Mouse (Mus musculus) embryonic facial prominence, embryonic 13.5 days (tissue): Measurements from ENCODE around the gene Larp1. TPM values are rescaled to one million over a fixed set of nuclear protein-coding genes. Genes with fewer than 3 reads are reported as not detected.
"Not testable (repeated sequence)": the region's sequence is repeated elsewhere in the genome, so short reads cannot be mapped to it uniquely, and the experiment has no call there.

Experiments
- ATAC-seq: fragments of 200-750 bp; cut with Nextera tagmentation; 2 replicates; pipeline ENCODE4 v1.8.0; 2017; ENCODE audit warnings: low read depth; ENCODE audit not compliant: insufficient number of reproducible peaks, insufficient read depth, low FRiP score, low TSS enrichment
- H3K27ac ChIP-seq: fragments of 300-500 bp; sonication (generic); 2 replicates; pipeline ENCODE4 v1.5.1; 2015; ENCODE audit warnings: moderate library complexity, mild to moderate bottlenecking, inconsistent platforms
- H3K27me3 ChIP-seq: fragments of 300-500 bp; sonication (generic); 2 replicates; pipeline ENCODE4 v1.6.1; 2015; ENCODE audit warnings: mild to moderate bottlenecking, inconsistent platforms
- H3K36me3 ChIP-seq: fragments of 300-500 bp; sonication (generic); 2 replicates; pipeline ENCODE4 v1.6.1; 2015; ENCODE audit warnings: mild to moderate bottlenecking, inconsistent platforms
- H3K4me1 ChIP-seq: fragments of 300-500 bp; sonication (generic); 2 replicates; pipeline ENCODE4 v1.6.1; 2015; ENCODE audit warnings: inconsistent platforms
- H3K4me2 ChIP-seq: fragments of 300-500 bp; sonication (generic); 2 replicates; pipeline ENCODE4 v1.6.1; 2015; ENCODE audit warnings: moderate library complexity, mild to moderate bottlenecking, inconsistent platforms
- H3K4me3 ChIP-seq: fragments of 300-500 bp; sonication (generic); 2 replicates; pipeline ENCODE4 v1.5.1; 2015; ENCODE audit warnings: mild to moderate bottlenecking, inconsistent platforms
- H3K9ac ChIP-seq: fragments of 300-500 bp; sonication (generic); 2 replicates; pipeline ENCODE4 v1.6.1; 2015; ENCODE audit warnings: mild to moderate bottlenecking, inconsistent platforms
- H3K9me3 ChIP-seq: fragments of 300-500 bp; sonication (generic); 2 replicates; pipeline ENCODE4 v1.6.1; 2016; ENCODE audit warnings: inconsistent platforms
- WGBS: fragments of 180-500 bp; shearing (Covaris S2); methylation state at CpG from one replicate; pipeline ENCODE4 v1.1.7; 2015; ENCODE audit warnings: mixed read lengths; 5-methylcytosine and 5-hydroxymethylcytosine counted together
- polyA plus RNA-seq: library from polyadenylated mRNA; unstranded; fragments of >200 nt; fragmentation: Nextera tagmentation; extraction: Ambion mirVana; gene quantifications from 2 replicates; pipeline ENCODE4 v1.2.1, GENCODE M21; 2015

Larp1 gene
- polyA plus RNA-seq, 1 experiment from 2014 or later = 18.9 TPM

GRCm38 (mm10) chr11:58033635-58034034 lies 24.8 kb downstream of the Larp1 start:
- 89% methylated on average over 3 of the region's 3 CpGs for WGBS
- ATAC-seq = no peak

DNA sequence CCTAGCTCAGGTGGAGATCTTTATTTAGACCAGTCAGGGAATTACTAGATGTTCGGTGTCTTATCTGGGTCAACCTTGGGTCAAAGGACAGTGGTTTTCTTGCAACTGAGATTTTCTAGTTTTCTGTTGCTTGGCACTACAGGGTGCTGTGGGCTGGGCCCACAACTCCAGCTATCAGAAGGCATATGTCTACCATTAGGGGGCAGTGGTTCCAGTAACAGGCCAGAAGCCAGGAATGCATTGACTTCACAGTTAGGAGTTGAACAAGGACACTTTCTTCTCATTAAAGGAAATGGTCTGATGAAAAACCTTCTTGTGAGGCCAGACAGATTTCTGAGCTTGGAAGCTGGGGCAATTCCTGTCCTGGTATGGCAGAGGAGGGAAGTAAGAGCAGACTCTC lies 30.2 kb downstream of the Larp1 start:
- Histone ChIP-seq H3K4me3 (no peak overlapping the region), H3K4me1 (peaks cover 12% of the 10 kb centered on the region; the same call in 1 of the 2 replicates), H3K9ac (no peak overlapping the region), H3K4me2 (no peak overlapping the region), H3K9me3 (no peaks in the 10 kb centered on the region), H3K36me3 (peaks cover 27% of the 10 kb centered on the region), H3K27ac (no peak overlapping the region), H3K27me3 (no peaks in the 10 kb centered on the region)
- ATAC-seq = no peak
- WGBS = 70% methylated on average over 1 of the region's 1 CpGs

More at GRCm38 (mm10) chr11:58033635-58034034, 24.8 kb downstream of the Larp1 start:
- H3K27ac ChIP-seq = no peak overlapping the region
- H3K9ac ChIP-seq = no peak overlapping the region
- no peaks in the 10 kb centered on the region for H3K36me3 ChIP-seq
- H3K27me3 ChIP-seq = no peaks in the 10 kb centered on the region
- no peak overlapping the region for H3K4me3 ChIP-seq
- H3K4me1 ChIP-seq = peaks cover 27% of the 10 kb centered on the region; the same call in 1 of the 2 replicates
- H3K9me3 ChIP-seq = no peaks in the 10 kb centered on the region
- no peak overlapping the region for H3K4me2 ChIP-seq

DNA sequence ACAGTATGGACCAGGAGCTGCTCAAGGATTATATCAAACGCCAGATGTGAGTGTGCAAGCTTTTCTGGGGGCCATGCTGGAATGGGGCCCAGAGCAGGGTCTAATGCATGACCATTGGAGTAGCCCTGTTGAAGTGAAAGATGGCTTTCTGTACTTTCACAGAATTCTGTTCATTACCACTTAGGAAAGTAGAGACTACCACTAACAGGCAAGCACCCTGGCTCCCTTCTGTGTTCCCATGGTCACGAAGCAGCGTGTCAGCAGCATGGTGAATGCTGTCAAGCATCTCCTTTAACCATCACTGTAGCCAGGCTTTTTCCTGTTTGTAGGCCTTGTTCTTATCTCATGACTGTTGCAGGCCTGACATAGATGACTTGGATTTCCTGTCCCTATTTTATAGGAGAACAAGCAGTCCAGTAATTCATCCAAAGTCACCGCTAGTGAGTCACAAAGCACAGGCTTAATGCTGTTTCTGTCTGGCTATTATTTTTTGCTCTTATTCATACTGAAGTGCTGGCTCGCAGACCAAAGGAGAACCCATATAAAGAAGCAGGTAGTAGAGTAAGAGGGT lies 34.1 kb downstream of the Larp1 start:
- peaks cover 48% of the 10 kb centered on the region for H3K36me3 ChIP-seq
- H3K9ac ChIP-seq = no peak overlapping the region
- H3K9me3 ChIP-seq = no peaks in the 10 kb centered on the region
- H3K4me3 ChIP-seq = no peak overlapping the region
- H3K4me2 ChIP-seq = no peak overlapping the region
- WGBS = 91% methylated on average over 5 of the region's 5 CpGs
- H3K4me1 ChIP-seq = no peaks in the 10 kb centered on the region
- no peak for ATAC-seq
- H3K27me3 ChIP-seq = no peaks in the 10 kb centered on the region
- no peak overlapping the region for H3K27ac ChIP-seq

GRCm38 (mm10) chr11:58046438-58046837 lies 37.6 kb downstream of the Larp1 start:
- no peak for ATAC-seq
- 76% methylated on average over 4 of the region's 4 CpGs for WGBS
- H3K27me3 ChIP-seq = no peaks in the 10 kb centered on the region
- no peak overlapping the region for H3K27ac ChIP-seq
- no peak overlapping the region for H3K4me2 ChIP-seq
- H3K36me3 ChIP-seq = peaks cover 82% of the 10 kb centered on the region
- no peak overlapping the region for H3K9ac ChIP-seq
- no peaks in the 10 kb centered on the region for H3K9me3 ChIP-seq
- no peaks in the 10 kb centered on the region for H3K4me1 ChIP-seq
- H3K4me3 ChIP-seq = no peak overlapping the region

DNA sequence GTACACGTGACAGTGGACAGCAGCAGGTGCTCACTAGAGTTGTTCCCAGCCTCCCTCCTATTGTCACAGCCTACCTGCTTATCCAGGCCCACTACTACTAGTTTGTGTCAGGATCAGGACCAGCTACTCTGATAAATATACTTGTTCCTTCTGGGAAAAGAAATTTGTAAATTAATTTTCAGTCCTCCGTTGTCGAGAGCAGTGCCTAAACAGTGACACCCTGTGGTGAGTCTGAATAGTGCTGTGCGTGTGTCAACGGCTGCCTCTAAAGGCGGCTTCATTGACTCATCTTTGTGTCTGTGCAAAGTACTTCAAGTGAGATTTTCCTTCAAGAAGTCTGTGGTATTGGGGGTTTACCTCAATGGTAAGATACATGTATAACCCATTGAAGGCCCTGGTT lies 48.6 kb downstream of the Larp1 start:
- Histone ChIP-seq H3K9ac (no peak overlapping the region), H3K9me3 (no peaks in the 10 kb centered on the region), H3K27ac (no peak overlapping the region), H3K4me2 (no peak overlapping the region), H3K4me1 (no peaks in the 10 kb centered on the region), H3K27me3 (no peaks in the 10 kb centered on the region), H3K4me3 (no peak overlapping the region), H3K36me3 (peaks cover 79% of the 10 kb centered on the region)
- no peak for ATAC-seq
- WGBS = 57% methylated on average over 6 of the region's 6 CpGs

- not testable (repeated sequence) for H3K4me3 ChIP-seq, ATAC-seq, H3K4me2 ChIP-seq, H3K27ac ChIP-seq, H3K9ac ChIP-seq, H3K4me1 ChIP-seq, H3K27me3 ChIP-seq, H3K9me3 ChIP-seq
- H3K36me3 ChIP-seq = peaks cover 57% of the 10 kb centered on the region
- WGBS = 90% methylated on average over 7 of the region's 7 CpGs
Measured at GRCm38 (mm10) chr11:58059752-58060151, 50.9 kb downstream of the Larp1 start.

DNA sequence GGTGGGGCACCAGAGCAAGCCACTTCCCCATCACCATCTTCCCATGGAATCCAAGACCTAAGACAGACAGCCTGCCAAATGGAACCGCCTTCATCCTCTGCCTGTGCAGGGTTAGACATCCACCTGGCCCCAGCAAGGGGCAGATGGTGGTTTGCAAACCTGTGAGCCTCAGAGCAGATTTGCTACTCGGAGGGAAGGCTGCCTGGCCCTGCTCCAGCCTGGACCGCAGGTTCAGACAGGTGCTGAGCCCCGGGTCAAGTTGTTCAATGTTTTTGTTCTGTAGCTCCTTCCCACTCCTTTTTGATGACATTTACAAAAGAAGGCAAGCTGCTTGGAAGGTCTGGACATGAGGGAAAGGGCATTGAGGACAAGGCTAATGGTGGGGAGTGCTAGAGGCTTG lies 52.4 kb downstream of the Larp1 start:
- peaks cover 42% of the 10 kb centered on the region for H3K36me3 ChIP-seq
- H3K4me3 ChIP-seq, H3K9me3 ChIP-seq, H3K4me1 ChIP-seq, H3K4me2 ChIP-seq, ATAC-seq, H3K27me3 ChIP-seq, H3K27ac ChIP-seq, H3K9ac ChIP-seq: not testable (repeated sequence)
- WGBS = 92% methylated on average over 3 of the region's 4 CpGs

GRCm38 (mm10) chr11:58062586-58062985 lies 53.7 kb downstream of the Larp1 start:
- Histone ChIP-seq H3K4me1 (no peaks in the 10 kb centered on the region), H3K27me3 (no peaks in the 10 kb centered on the region), H3K27ac (no peak overlapping the region), H3K9ac (no peak overlapping the region), H3K9me3 (no peaks in the 10 kb centered on the region), H3K4me3 (no peak overlapping the region), H3K4me2 (no peak overlapping the region), H3K36me3 (peaks cover 28% of the 10 kb centered on the region)
- WGBS = 81% methylated on average over 4 of the region's 4 CpGs
- no peak for ATAC-seq

- no peak overlapping the region for H3K27ac ChIP-seq
- no peak overlapping the region for H3K4me3 ChIP-seq
- peaks cover 8% of the 10 kb centered on the region for H3K36me3 ChIP-seq
- H3K27me3 ChIP-seq = no peaks in the 10 kb centered on the region
- H3K9me3 ChIP-seq = no peaks in the 10 kb centered on the region
- no peak overlapping the region for H3K9ac ChIP-seq
- no peak overlapping the region for H3K4me2 ChIP-seq
- H3K4me1 ChIP-seq = no peaks in the 10 kb centered on the region
- ATAC-seq = no peak
- 90% methylated on average over 4 of the region's 4 CpGs for WGBS
Measured at GRCm38 (mm10) chr11:58065025-58065424, 56.2 kb downstream of the Larp1 start.

DNA sequence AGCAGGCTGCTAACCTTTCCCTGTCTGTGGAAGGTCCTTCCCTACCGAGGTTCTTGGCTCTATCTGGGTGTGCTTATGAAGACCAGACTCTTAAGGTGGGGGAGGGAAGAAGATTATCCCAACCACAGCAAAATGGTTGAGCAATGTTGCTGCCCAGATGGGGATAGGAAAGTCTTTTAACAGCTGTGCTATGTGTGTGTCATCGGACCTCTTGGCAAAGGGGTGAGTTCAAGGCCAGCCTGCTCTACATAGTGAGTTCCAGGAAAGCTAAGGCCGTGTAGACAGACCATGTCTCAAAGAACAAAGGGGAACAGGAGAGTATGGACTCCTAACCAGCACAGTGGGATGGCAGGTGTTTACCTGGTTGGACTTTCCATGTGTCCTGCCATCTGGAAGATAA lies 64.1 kb downstream of the Larp1 start:
- H3K4me3 ChIP-seq = no peak overlapping the region
- no peak overlapping the region for H3K4me2 ChIP-seq
- H3K36me3 ChIP-seq = no peaks in the 10 kb centered on the region
- no peaks in the 10 kb centered on the region for H3K4me1 ChIP-seq
- H3K9me3 ChIP-seq = no peaks in the 10 kb centered on the region
- no peaks in the 10 kb centered on the region for H3K27me3 ChIP-seq
- no peak for ATAC-seq
- WGBS = 72% methylated on average over 3 of the region's 3 CpGs
- H3K27ac ChIP-seq = no peak overlapping the region
- H3K9ac ChIP-seq = no peak overlapping the region

DNA sequence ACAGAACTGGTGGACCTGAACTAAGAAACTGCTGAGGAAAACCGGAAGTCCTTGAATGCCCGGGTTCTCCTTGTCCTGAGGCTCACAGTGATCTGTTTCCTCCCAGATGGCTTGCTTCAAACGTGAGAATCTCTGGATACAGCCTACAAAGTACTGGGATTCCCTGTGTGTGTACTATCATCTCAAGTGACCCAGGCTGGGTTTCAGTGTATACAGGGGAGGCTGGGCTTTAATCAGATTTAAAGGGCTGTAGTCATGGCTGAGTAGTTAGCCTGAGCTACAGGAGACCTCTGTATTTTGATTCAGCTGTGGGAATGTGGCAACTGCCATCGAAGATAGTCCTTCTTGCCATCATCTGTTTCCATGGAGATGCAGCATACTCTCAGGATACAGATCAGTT lies 68.4 kb downstream of the Larp1 start:
- H3K9me3 ChIP-seq = no peaks in the 10 kb centered on the region
- no peak overlapping the region for H3K4me3 ChIP-seq
- no peaks in the 10 kb centered on the region for H3K4me1 ChIP-seq
- no peaks in the 10 kb centered on the region for H3K27me3 ChIP-seq
- no peaks in the 10 kb centered on the region for H3K36me3 ChIP-seq
- H3K27ac ChIP-seq = no peak overlapping the region
- no peak overlapping the region for H3K9ac ChIP-seq
- WGBS = 73% methylated on average over 4 of the region's 4 CpGs
- no peak for ATAC-seq
- H3K4me2 ChIP-seq = no peak overlapping the region

DNA sequence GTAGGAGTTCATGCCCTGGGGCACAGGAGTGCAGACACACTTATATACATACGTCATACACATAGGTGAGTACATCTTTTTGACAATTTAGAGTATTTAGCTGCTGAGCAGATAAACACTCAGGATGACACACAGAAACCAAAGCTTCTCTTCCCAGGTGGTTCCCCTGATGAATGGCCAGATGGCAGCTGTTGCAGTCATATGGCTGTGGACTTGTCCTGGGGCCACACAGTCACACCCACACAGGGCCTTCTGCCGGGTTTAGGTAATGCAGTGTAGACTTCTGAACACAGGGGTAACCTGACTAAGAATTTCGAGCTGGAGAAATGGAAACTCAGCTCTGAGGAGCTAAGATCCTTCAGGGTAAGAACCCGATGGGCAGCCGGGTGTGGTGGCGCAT lies 72.9 kb downstream of the Larp1 start:
- no peak overlapping the region for H3K9ac ChIP-seq
- no peak overlapping the region for H3K4me3 ChIP-seq
- H3K4me2 ChIP-seq = no peak overlapping the region
- H3K36me3 ChIP-seq = no peaks in the 10 kb centered on the region
- H3K27ac ChIP-seq = no peak overlapping the region
- no peak for ATAC-seq
- H3K27me3 ChIP-seq = no peaks in the 10 kb centered on the region
- 88% methylated on average over 6 of the region's 6 CpGs for WGBS
- H3K4me1 ChIP-seq = no peaks in the 10 kb centered on the region
- no peaks in the 10 kb centered on the region for H3K9me3 ChIP-seq
